Mouse (Mus musculus) CD4-positive, CD25-positive, alpha-beta regulatory T cell, adult 2 months (primary cell): Measurements from ENCODE around the gene Bcl6b.
A peak's percentile ranks its signal among the peaks of the same experiment; 100 is the strongest.

Experiments
- DNase-seq: peaks from one replicate; pipeline ENCODE4 v3.0.0-alpha.2; 2012; ENCODE audit warnings: low read depth, low spot score

Bcl6b gene

DNA sequence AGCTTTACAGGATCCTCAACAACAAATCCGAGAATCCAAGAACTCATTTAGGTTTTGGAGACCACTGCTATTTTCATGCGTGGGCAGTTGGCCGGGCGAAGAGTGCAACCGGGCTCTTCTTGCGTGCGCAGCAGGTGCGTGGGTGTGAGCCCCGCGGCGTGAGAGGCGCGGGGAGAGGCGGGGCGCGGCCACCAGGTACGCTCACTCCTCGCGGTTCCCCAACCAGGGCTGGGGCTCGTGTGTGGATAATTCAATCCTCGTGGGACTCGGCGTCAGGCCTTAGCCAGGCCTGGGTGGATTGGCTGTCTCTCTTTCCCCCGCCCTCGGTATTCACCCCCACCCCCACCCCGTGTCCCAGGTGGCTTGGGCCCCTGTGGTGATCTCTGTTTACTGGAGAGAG lies 15.9 kb downstream of the Bcl6b start:
- peak; percentile 47 for DNase-seq

DNA sequence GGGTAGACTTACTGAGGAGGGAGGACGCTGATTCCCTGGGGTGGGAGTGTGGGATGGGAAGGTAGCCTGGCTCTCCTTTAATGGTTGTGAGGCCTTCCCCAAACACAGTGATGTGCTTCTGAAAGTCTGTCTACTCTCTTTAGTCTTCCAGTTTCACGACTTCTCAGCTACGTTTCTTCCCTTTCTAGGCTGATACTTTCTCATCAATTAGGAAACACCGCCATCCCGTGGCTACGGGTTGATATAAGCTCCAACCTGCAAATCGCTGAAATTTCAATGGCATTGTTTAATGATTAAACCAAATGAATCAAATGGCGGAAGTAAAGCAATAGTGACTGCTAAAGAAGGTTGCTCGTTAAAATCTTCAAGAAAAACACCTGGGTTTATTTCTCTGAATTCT lies 16.7 kb downstream of the Bcl6b start:
- DNase-seq: peak; percentile 79

DNA sequence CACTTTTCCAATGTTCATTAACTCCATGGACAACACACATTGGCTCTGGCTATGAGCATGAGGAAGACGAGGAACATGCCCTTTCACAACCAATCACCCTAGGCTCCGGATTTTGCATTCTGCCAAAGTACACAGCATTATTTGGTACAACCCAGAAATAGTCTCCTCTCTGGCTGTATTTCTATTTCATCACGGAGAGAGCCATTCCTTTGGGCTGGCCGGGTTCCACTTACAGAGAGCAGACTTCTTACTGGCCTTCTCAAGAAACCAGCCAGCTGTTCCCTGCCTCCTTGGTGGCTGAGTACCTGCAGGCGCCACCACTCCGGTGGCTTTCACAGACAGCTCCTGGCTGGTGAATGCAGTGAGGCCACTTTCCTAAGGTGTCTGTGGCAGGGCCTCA lies 17.2 kb downstream of the Bcl6b start, which contains the start of gene Slc16a11:
Slc16a11 (plus strand) TSS at position 330 of the 400 bp plus-strand sequence.
- DNase-seq: no peak

DNA sequence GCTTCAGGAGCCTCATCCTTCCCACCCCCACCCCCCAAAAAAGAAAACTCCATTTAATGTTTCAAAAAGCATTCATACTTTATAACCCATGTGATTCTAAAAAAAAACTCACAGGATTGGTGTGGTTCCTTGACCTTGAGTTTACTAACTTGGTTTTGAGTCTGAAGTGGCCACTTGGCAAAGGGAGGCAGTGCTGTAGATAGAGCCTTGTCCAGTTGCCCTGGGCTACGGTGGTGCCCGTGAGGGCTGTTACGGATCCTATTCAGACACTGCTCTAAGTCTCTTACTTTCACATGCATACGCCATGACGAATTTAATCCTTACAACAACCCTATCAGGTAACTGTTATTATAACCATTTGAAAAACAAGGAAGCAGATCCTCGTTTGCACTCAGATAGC lies 17.6 kb downstream of the Bcl6b start:
- no peak for DNase-seq

DNA sequence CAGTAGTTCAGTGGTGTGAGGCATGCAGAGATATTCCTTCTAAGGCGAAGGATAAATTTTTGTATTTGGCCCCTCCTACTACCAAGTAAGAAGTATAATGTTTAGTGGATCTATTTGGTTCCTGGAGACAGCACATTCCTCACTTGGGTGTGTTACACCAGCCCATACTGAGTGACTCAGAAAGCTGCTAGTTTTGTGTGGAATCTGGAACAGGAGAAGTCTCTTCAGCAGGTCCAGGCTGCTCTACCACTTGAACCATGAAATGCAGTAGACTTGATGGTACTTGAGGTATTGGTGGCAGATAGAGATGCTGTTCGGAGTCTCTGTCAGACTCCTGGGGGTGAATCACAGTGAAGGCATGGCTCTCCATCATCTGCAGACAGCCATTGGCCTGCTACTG lies 18.9 kb downstream of the Bcl6b start:
- no peak for DNase-seq

DNA sequence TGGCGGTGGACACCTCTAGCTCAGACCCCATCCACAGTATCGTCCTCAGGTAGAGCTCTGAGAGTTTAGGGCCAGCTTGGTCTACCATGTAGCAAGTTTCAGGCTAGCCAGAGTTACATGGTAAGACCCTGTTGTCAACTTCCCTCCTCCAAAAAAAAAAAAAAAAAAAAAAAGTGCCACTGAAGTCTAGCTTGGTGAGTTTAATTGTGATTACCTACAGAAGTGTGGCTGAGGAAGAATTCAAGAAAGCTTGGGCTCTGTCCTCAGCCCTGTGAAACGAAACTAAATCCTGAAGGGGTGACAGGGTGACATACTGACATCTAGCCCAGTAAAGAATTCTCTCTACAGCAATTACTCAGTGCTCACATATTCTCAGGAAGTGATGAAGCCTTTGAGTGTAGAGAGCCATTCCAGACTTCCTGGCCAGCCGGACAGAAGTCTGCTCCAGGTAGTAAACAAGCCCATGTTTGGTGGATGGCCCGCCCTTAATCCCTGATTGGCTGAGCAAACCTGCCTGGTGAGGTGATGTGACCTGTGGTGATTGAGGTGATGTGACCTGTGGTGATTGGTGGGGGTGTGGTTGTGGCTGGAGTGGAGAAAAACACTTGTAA lies 20.7 kb downstream of the Bcl6b start:
- no peak for DNase-seq

DNA sequence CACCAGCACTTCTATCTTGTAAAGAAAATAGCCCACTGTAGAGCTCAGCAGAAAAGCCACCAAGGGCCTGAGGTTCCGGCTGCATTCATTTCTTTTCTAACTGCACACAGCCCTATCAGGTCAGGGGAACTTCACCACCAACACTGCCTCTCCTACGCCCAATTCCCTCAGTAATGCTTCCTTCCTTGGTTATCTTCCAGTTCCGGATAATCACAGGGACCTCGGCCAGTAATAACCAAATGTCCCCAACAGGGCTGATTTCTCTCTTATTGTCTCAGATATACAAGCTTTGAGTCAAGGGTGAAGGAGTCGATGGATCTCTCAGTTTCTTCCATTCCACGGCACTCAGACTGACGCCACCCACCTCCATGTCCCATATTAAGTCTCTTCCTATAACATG lies 22.3 kb downstream of the Bcl6b start:
- no peak for DNase-seq

DNA sequence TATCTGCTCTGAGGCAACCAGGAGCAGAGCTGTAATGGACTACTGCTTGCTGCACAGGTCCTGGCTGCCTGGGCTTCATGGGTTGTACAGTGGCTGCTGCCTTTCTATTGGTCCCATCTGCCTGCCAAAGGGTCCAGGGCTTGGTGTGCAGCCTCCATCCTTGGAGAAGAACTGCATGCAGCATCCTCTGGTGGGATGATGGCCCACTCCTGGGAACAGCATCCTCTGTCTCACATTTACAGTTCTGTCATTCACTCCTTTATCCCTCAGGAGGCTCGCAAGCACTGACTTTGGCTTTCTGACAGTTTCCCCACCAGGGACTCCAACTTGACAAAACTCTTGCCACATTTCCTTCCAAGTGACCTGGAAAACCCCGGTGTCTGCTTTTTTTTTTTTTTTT lies 22.8 kb downstream of the Bcl6b start:
- no peak for DNase-seq

DNA sequence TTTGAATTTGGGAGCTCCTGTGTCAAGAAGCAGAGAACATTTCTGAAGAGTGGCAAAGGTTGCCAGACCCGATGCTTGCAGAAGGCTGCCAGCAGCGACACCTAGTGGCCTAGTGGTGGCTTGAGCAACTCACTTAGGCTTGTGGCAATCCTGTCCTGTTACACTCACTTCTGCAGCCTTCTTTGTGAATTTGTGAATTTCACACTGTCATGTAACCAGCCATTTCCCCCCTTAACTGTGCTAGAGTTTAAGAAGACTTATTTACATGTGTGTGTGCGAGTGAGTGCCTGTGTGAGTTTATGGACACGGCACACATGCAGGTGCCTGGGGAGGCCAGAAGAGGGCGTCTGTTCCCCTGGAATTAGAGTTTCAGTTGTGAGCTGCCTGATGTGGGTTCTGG lies 27.9 kb downstream of the Bcl6b start:
- peak; percentile 90 for DNase-seq

DNA sequence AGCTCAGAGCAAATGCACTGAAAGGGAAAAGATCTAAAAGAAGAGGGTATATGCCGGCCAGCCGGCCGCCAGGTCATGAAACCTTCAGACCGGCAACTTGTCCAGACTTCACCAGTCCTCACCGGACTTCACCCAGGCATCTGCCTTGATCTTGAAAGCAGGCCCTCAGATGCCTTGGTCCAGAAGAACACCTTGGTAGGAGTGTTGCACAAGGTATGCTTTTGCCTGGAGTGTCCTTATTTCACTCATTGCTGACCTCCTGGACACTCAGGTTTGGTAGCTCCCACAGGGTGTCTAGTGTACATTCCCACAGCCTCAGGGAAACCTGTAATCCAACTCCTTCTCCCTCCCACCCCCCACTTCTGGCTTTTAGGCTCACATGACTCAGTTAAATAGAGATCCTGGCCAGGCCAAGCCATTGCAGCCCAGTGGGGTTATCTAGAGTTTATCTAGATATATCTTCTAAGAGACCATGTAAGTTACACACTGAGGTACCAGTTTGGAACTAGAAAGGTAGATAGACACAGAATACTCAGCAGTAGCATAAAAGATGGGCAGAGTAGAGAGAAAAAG lies 29.5 kb downstream of the Bcl6b start:
- DNase-seq: no peak

DNA sequence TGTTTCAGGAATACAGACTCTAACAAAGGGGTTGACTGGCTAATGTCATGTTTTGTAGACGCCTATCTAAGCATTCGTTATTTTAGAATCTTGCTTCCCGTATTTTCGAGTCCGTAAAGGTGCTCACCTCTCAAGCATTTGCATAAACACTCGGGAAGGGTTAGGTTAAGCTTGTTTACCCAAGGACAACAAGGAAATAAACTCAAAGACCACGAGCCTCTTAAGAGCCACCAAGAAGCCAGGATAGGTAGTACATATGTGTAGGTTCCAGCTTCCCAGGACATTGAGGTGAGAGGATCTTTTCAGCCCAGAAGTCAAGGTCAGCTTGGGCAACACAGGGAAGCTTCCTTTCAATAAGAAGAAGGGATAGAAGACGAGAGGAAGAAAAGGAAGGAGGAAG lies 30.5 kb downstream of the Bcl6b start:
- no peak for DNase-seq

DNA sequence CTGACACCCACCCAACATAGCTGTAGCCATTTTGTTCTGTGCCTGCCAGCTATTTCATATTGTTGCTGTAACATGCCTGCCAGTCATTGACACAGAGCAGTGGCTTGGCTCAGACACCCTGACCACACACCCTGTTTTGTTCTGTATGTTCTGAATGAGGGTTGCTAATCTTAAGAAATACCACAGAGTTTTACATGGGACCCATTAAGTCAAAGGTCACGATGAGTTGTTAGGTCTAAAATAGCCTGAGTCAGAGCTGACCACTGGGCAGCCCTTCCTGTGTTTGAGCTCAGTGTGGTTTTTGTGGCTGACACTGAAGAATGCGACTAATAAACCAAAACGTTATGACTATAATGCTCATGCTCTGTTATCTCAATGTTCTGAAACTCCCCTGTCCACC lies 31.3 kb downstream of the Bcl6b start:
- DNase-seq: no peak

DNA sequence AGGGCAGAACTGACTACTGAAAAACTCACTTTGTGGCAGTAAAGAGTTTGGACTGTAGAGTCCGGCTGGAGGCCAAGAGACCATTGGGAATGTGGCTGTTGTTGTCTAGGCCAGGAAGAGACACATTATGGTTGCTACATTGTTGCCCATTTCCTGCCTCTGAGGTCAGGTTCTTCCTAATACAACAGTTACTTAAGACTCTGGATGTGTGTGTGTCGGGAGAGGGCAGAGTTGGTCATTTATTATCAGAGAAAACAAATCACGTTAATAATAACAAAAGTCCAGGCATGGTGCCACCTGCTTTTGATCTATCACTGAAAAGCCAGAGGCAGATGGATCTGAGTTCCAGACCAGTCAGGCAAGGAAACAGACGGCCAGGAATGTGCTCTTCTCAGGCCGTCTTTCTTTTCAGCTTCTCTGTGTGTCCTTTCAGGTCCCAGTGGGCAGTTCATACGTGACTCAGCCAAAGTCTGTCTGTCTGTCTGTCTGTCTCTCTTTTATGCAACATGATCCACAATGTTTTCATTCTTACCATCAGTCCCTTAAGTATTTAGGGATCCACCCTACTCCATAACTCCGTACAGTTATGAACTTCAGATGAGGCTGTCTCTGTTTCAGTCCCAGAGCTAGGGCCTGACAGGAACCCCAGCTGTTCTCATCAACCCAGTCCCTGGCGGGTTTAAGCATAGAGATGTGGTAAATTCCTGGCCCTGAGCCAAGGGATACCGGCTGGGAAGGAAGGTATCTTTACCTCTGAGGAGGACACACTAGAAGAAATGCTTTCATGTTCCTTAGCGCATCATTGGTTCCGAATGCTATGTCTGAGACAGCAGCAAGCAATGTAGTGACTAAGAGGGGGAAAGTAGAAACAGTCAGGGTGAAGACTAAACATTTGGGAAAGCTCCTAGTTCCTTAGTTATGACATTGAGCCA lies 36.0 kb downstream of the Bcl6b start:
- DNase-seq: no peak

DNA sequence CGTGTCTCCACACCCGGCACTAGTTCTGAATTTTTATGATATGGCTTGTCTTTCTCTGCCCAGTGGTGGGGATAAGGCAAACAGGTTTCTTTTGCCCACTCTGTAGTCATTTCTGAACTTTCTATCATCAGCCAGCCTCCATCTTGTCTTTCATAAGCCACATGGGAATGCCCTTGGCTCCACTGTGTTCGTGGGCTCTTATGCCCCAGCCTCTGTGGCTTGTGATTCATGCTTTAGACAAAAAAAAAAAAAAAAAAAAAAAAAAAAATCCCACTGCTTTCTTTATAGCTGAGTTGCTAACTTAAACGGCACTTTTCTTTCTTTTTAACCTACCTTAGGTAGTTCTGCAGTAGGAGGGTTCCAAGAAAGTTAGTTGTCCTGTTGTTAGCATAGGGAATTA lies 37.4 kb downstream of the Bcl6b start:
- DNase-seq: no peak

DNA sequence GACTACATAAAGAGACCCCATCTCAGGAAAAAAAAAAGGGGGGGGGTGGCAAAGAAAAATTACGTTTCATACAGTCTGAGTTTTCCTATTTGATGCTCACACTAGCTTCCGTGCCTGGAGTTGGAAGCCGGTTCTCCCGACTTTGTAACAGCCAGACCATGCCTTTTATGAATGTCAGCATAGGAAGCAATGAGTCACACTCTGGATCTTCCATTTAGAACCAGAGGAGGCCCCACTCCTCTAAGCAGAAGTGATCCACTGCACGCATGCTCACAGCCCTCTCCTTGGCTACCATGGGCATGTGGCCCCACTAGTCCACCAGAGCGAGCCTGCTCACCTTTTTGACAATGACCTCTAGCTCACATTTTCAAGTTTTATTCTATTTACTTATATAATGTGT lies 38.4 kb downstream of the Bcl6b start:
- DNase-seq: no peak

DNA sequence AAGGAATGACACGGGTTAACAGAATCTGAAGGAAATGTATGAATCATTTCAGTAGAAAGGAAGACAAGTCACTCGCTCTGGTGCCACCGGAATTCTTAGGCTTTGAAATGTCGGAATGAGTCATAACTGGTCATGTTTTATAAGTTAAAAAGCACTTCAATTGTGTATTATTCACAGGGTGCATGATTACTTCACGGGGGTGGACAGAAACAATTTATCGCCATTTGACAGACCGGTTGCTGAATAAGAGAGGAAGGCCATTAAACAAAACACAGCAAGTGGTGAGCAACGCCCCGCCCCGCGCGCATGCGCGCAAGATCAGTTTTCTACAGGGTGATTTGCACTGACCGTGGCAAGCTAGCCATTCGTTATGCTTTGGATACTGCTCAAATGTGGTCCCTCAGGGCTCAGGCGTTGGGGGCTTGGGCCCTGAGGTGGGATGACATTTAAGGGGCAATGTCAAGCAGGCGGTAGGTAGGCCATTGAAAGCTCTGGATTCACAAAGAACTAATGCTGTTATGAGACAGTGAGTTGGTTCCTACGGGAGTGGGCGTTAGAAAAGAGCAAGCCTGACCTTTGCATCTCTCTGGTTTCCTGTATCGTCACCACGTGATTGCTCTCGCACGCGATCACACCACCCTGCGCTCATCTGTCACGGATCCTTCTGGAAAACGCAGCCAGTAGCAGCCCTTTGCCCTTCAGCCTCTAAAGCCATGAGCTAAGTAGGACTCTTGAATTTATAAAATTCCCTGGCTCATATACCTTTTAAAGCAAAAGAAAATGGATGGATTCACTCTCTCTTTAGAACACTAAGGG lies 40.1 kb downstream of the Bcl6b start:
- DNase-seq: peak; percentile 44

DNA sequence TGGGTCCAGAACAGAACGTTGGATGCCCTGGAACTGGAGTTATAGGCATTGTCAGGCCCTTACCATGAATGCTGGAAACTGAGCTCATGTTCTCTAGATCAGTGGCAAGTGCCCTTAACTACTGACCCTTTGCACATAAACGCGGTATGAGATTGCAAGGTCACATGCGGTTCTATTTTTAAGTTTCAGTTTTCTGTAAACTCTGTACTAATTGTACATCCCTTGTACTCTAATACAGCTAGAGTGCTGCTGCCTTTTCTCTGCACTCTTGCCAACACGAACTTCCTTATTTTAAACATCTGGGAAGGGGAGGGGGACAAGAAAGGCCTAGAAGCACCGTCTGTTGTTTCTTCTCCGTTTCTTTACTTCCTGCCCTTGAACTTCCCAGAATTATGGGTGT lies 44.5 kb downstream of the Bcl6b start:
- no peak for DNase-seq

DNA sequence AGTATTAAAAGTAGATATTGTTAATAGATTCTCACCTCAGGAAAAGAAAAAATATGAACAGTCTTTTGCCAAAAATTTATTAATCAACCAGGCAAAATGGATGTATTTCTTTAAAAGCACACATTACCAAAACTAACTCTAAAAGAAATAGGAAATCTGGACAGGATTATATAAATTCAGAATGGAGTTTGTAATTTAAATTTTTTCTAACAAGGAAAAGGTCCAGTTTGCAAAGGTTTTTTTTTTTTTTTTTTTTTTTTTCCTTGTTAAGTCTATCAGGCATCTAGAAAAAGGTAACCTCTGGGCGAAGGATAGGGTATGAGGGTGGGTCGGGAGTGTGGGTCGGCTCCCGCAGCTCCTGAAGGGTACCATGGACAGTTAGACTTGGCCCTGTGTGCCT lies 49.1 kb downstream of the Bcl6b start:
- no peak for DNase-seq

DNA sequence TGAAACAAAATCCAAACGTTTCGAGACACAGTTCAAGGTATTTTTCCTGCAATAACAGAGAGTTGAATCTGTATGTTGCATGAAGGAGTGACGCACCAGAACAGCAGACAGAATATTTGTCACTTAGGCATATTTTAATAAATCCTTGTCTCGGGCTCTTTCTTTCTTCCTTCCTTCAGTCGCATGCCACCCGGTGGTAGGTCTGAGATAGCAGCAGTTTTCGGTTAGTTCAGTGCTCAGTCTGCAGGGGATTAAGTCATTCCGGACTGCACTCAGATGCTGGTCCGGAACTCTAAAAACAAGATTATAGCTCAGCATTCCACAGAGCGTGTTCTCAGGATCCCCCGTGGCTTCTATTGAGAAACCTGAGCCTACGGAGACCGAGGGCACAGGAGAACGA lies 50.2 kb downstream of the Bcl6b start:
- peak; percentile 35 for DNase-seq

DNA sequence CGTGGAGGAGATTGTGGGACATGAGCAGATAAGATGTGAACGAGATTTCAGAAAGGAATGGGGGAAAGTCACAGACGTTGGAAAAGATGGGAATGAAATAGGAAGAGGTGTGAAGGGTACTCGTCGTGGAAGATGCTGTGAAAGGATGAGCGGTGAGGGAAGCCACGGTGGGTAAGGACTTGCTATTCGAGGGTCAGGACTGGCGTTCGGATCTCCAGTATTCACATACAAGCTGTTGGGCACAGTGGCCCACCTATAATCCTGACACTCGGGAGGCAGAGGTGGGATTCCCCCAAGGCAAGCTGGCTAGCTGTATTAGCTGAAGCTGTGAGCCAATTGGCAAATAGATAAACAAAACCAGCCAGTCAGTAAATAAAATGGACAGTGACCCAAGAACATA lies 50.8 kb downstream of the Bcl6b start:
- DNase-seq: no peak

DNA sequence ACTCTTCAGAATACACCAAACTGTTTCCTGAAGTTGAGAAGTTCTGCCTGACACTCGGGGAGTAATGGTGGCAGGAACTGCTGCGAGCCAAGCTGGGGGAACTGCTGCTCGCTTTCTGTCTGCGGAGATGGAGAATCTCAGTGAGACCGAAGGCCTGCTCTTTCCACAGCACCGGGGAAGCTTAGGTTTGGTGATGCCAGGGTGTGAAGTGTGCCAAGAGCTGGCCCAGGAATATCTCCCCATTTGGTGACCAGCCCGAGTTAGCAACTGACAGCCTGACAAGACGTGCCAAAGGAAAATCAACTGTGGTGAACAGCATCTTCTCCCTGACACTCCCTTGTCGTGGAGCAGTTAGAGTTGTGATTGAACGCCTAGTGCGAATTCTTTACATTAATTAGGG lies 51.3 kb downstream of the Bcl6b start:
- no peak for DNase-seq

DNA sequence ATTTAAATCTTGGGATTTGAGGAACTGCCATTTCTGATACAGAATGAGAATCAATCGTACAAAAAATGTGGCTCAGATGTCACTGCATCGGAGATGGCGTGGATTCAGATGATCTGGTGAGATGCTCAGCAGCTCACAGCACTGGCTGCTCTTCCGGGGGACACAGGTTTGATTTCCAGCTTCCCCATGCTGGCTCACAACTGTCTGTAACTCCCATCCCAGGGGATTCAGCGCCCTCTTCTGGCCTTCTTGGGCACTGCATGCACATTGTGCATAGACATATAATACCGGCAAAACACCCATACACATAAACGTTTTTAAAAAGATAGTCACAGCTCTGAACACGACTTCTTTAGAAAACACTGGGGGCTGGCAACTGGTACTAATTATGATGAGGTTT lies 52.0 kb downstream of the Bcl6b start:
- peak; percentile 29 for DNase-seq
